Mouse (Mus musculus) limb, embryonic 14.5 days (tissue): ENCODE results near the gene Myh7. TPM values are rescaled to one million over a fixed set of nuclear protein-coding genes. Genes with fewer than 3 reads are reported as not detected.
"Not testable (repeated sequence)": the region's sequence is repeated elsewhere in the genome, so short reads cannot be mapped to it uniquely, and the experiment has no call there.

Experiments
- ATAC-seq: fragments of 200-750 bp; cut with Nextera tagmentation; 2 replicates; pipeline ENCODE4 v1.8.0; 2017; ENCODE audit warnings: low read depth, moderate number of reproducible peaks, moderate TSS enrichment; ENCODE audit not compliant: low FRiP score
- DNase-seq: peaks from one replicate; pipeline ENCODE4 v3.0.0-alpha.2; 2015; ENCODE audit warnings: low spot score
- H3K27ac ChIP-seq: fragments of 300-500 bp; sonication (generic); replicated peaks from 2 replicates; pipeline ENCODE4 v1.5.1; 2014; ENCODE audit warnings: low read depth, mild to moderate bottlenecking, low read length, moderate library complexity, mixed read lengths
- H3K27me3 ChIP-seq: fragments of 300-500 bp; sonication (generic); 2 replicates; pipeline ENCODE4 v1.6.1; 2014; ENCODE audit warnings: low read length, mixed read lengths; ENCODE audit not compliant: control insufficient read depth, insufficient read depth
- H3K36me3 ChIP-seq: fragments of 300-500 bp; sonication (generic); 2 replicates; pipeline ENCODE4 v1.6.1; 2014; ENCODE audit warnings: mild to moderate bottlenecking, low read length, moderate library complexity, mixed read lengths; ENCODE audit not compliant: control insufficient read depth, insufficient read depth
- H3K4me1 ChIP-seq: fragments of 300-500 bp; sonication (generic); 2 replicates; pipeline ENCODE4 v1.6.1; 2014; ENCODE audit warnings: antibody characterized with exemption, low read length, mixed read lengths; ENCODE audit not compliant: control insufficient read depth, insufficient read depth
- H3K4me2 ChIP-seq: fragments of 300-500 bp; sonication (generic); replicated peaks from 2 replicates; pipeline ENCODE4 v1.6.1; 2014; ENCODE audit warnings: low read depth, mild to moderate bottlenecking, low read length, moderate library complexity; ENCODE audit not compliant: severe bottlenecking
- H3K4me3 ChIP-seq: fragments of 300-500 bp; sonication (generic); replicated peaks from 2 replicates; pipeline ENCODE4 v1.5.1; 2014; ENCODE audit warnings: low read length
- H3K9ac ChIP-seq: fragments of 300-500 bp; sonication (generic); 2 replicates; pipeline ENCODE4 v1.6.1; 2014; ENCODE audit warnings: mild to moderate bottlenecking, low read depth, low read length, moderate library complexity; ENCODE audit not compliant: severe bottlenecking
- H3K9me3 ChIP-seq: fragments of 300-500 bp; sonication (generic); 2 replicates; pipeline ENCODE4 v1.6.1; 2016; ENCODE audit warnings: low read length; ENCODE audit not compliant: control insufficient read depth
- POLR2A ChIP-seq: fragments of 200-500 bp; IDR thresholded peaks from 2 replicates; pipeline ENCODE4 v1.8.0; 2012; ENCODE audit warnings: inconsistent platforms, mild to moderate bottlenecking, moderate library complexity, borderline replicate concordance; ENCODE audit not compliant: insufficient read depth, insufficient read length; ENCODE audit errors: extremely low read depth
- WGBS: fragments of 180-500 bp; shearing (Covaris S2); extraction: QIAGEN DNeasy Blood & Tissue Kit; methylation state at CpG from one replicate; pipeline ENCODE4 v1.1.7; 2014; 5-methylcytosine and 5-hydroxymethylcytosine counted together
- polyA plus RNA-seq, 2 experiments: library from polyadenylated mRNA; depleted of rRNA in 1 of 2; stranded (reverse) in 1 of 2; unstranded in 1 of 2; fragments of >200 nt; fragmentation: Nextera tagmentation in 1 of 2; extraction: Ambion mirVana in 1 of 2; gene quantifications; 2 replicates each; pipeline versions ENCODE4 v1.2.1 to v1.2.3; 2012 to 2014

Myh7 gene
- polyA plus RNA-seq, 2 experiments: 55.3 to 59.8 TPM

DNA sequence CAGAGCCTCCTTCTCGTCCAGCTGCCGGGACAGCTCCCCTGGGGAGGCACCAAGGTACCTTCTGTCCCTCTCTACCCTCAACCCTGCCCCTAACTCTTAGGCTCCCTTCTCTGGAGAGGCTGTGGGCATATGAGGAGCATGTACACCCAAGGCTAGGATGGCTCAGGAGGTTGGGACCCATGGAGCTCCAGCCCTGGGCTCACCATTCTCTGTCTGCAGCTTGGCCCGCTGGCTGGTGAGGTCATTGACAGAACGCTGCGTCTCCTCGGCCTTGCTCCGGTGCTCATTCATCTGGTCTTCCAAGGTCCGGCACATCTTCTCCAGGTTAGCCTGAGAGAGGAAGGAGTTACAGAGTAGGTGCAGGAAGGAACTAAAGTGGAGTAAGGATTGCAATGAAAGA, 15.8 kb downstream of the Myh7 start:
- H3K27ac ChIP-seq: no peak overlapping the region
- H3K4me2 ChIP-seq: no peak overlapping the region
- no peak for TF ChIP-seq POLR2A
- H3K27me3 ChIP-seq: no peaks in the 10 kb centered on the region
- H3K9ac ChIP-seq: no peak overlapping the region
- no peak overlapping the region for H3K4me3 ChIP-seq
- no peak for ATAC-seq
- H3K4me1 ChIP-seq: no peaks in the 10 kb centered on the region
- WGBS: 89% methylated on average over 8 of the region's 8 CpGs
- no peaks in the 10 kb centered on the region for H3K36me3 ChIP-seq
- H3K9me3 ChIP-seq: no peaks in the 10 kb centered on the region
- DNase-seq: no peak

DNA sequence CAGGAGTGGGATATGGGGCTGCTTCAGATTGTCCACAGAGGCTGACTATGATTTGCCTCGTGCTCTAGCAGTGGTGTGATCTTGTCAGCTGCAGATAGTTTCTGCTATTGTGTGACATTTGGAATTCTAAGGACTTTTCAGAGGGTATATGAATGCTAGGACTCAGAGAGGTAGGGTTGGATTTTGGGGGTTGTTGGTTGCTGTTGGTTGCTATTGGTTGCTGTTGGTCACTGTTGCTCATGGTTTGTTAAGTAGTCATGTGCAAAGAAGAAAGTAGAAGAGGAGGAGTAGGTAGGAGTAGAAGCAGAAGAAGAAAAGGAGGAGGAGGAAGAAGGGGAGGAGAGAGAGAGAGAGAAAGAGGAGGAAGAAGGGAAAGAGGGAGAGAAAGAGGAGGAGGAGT, 17.8 kb downstream of the Myh7 start, which contains the start of gene Gm17428:
Gene Gm17428 (plus strand): TSS at position 301 of the 400 bp plus-strand sequence.
- Histone ChIP-seq H3K36me3 (no peaks in the 10 kb centered on the region), H3K4me1 (no peaks in the 10 kb centered on the region), H3K4me3 (no peak within 1 kb of the TSS), H3K27ac (no peak within 1 kb of the TSS), H3K9ac (no peak within 1 kb of the TSS), H3K4me2 (no peak within 1 kb of the TSS), H3K9me3 (no peaks in the 10 kb centered on the region), H3K27me3 (no peaks in the 10 kb centered on the region)
- no peak for DNase-seq
- WGBS: 65% methylated on average over 1 of the region's 1 CpGs
- ATAC-seq: no peak
- no peak for TF ChIP-seq POLR2A

DNA sequence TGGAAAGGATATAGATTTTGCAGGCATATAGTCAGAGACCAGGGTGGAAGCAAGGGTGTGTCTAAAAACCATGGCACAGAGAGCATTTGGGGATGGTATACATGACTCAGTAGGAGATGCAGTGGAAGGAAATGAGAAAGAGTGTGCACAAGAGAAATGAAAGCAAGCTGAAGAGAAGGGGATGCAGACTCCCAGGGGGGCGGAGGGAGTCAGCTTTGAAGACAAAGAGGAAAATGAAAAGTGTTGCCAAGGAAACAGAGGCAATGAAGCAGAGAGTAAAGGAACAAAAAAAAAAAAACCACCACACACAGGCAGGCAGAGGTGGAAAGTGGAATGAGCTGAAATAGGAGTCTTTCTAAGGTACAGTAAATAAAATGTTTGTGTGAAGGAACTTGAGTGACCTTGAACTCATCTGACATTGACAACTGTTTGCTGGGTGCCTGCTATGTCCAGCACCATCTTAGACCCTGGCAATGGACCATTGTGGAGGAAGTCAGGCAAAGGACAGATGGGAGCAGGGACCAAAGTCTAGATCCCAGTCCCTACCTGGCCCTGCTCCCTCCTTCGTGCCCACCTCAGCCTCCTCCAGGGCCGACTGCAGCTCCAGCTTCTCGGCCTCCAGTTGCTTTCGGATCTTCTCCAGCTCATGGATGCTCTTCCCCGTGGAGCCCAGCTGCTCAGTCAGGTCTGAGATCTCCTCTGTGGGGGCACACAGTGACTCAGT, 20.2 kb downstream of the Myh7 start:
- Histone ChIP-seq H3K27ac (no peak overlapping the region), H3K9ac (no peak overlapping the region), H3K4me3 (no peak overlapping the region), H3K36me3 (no peaks in the 10 kb centered on the region), H3K4me1 (no peaks in the 10 kb centered on the region), H3K9me3 (no peaks in the 10 kb centered on the region), H3K27me3 (no peaks in the 10 kb centered on the region), H3K4me2 (no peak overlapping the region)
- TF ChIP-seq POLR2A: no peak
- DNase-seq: no peak
- no peak for ATAC-seq
- 85% methylated on average over 6 of the region's 6 CpGs for WGBS

DNA sequence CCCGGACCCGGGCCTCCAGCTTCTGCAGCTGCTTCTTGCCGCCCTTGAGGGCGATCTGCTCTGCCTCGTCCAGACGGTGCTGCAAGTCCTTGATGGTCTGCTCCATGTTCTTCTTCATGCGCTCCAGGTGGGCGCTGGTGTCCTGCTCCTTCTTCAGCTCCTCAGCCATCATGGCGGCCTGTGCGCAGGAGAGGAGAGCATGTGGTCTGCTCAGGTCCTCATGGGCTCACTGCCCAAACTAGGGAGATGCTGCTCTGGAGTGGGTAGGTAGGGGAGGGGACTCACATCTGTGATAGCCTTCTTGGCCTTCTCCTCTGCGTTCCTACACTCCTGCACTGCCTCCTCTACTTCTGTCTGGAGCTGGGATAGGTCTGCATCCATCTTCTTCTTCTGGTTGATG, 21.6 kb downstream of the Myh7 start:
- not testable (repeated sequence) for H3K4me1 ChIP-seq, H3K4me3 ChIP-seq, H3K9ac ChIP-seq, H3K4me2 ChIP-seq, H3K27me3 ChIP-seq, ATAC-seq, H3K9me3 ChIP-seq, H3K36me3 ChIP-seq, DNase-seq, H3K27ac ChIP-seq
- WGBS: 96% methylated on average over 7 of the region's 11 CpGs

DNA sequence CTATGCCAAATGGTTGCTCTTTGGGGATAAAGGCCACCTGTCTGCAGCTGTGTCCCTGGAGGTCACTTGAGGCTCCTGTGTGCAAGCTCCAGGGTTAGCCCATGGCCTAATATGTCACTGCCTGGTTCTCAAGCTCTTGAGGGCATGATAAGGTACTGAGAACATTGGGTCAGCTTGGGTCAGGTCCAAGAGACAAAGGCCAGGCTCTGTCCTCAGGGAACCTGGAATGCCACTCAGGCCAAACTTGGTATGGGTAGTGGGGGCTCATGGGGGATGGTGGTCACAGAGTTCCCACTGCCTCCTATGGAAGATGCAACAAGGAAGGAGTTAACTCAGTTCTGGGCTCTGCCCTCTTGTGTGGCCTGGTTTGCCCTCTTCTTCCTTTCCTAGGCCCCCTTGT, 26.1 kb downstream of the Myh7 start:
- no peak overlapping the region for H3K4me2 ChIP-seq
- H3K36me3 ChIP-seq: no peaks in the 10 kb centered on the region
- H3K4me1 ChIP-seq: no peaks in the 10 kb centered on the region
- H3K27ac ChIP-seq: no peak overlapping the region
- H3K27me3 ChIP-seq: no peaks in the 10 kb centered on the region
- no peak for TF ChIP-seq POLR2A
- no peak overlapping the region for H3K4me3 ChIP-seq
- H3K9me3 ChIP-seq: no peaks in the 10 kb centered on the region
- no peak overlapping the region for H3K9ac ChIP-seq
- no peak for DNase-seq
- no peak for ATAC-seq

DNA sequence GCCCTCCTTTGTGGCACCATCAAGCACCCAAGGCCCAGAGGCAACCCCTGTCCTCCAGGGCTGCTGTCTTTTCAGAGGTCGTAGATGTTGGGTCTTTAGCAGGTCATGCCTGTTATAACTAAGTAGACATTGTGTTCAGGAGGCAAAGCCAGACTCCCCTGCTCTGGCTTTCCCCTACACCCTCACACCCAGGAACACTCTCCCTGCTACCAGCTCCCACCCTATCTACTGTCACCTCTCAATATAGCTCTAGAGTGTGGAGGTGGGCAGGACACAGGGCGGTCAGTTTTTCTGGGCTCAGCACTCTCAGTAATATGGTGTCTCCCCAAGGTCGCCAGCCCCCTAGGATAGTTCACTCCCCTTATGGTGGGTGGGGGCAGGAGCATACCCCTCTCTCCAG, 26.6 kb downstream of the Myh7 start:
- no peaks in the 10 kb centered on the region for H3K36me3 ChIP-seq
- H3K27me3 ChIP-seq: no peaks in the 10 kb centered on the region
- no peaks in the 10 kb centered on the region for H3K9me3 ChIP-seq
- H3K4me1 ChIP-seq: no peaks in the 10 kb centered on the region
- ATAC-seq: no peak
- no peak overlapping the region for H3K4me2 ChIP-seq
- WGBS: 89% methylated on average over 3 of the region's 3 CpGs
- no peak overlapping the region for H3K9ac ChIP-seq
- DNase-seq: no peak
- TF ChIP-seq POLR2A: no peak
- no peak overlapping the region for H3K27ac ChIP-seq
- no peak overlapping the region for H3K4me3 ChIP-seq
